Mouse (Mus musculus) embryonic facial prominence, embryonic 11.5 days (tissue): ENCODE measurements around the gene Map6. TPM values are rescaled to one million over a fixed set of nuclear protein-coding genes. Genes with fewer than 3 reads are reported as not detected.

Experiments used
- ATAC-seq: fragments of 200-750 bp; cut with Nextera tagmentation; replicated peaks from 2 replicates; pipeline ENCODE4 v1.8.0; 2017; ENCODE audit warnings: low read depth; ENCODE audit not compliant: insufficient number of reproducible peaks, low FRiP score, low TSS enrichment
- DNase-seq: peaks from one replicate; pipeline ENCODE4 v3.0.0-alpha.2; 2015; ENCODE audit warnings: low spot score
- H3K27ac ChIP-seq: fragments of 300-500 bp; sonication (generic); replicated peaks from 2 replicates; pipeline ENCODE4 v1.5.1; 2014; ENCODE audit warnings: mild to moderate bottlenecking, low read depth, low read length, control low read depth
- H3K27me3 ChIP-seq: fragments of 300-500 bp; sonication (generic); 2 replicates; pipeline ENCODE4 v1.6.1; 2014; ENCODE audit warnings: mild to moderate bottlenecking, low read length, moderate library complexity, mixed read lengths; ENCODE audit not compliant: control insufficient read depth, insufficient read depth
- H3K36me3 ChIP-seq: fragments of 300-500 bp; sonication (generic); replicated peaks from 2 replicates; pipeline ENCODE4 v1.6.1; 2014; ENCODE audit warnings: low read depth, mild to moderate bottlenecking, low read length, moderate library complexity, mixed read lengths; ENCODE audit not compliant: control insufficient read depth, insufficient read depth
- H3K4me1 ChIP-seq: fragments of 300-500 bp; sonication (generic); 2 replicates; pipeline ENCODE4 v1.6.1; 2014; ENCODE audit warnings: low read length, mixed read lengths; ENCODE audit not compliant: control insufficient read depth, insufficient read depth
- H3K4me2 ChIP-seq: fragments of 300-500 bp; sonication (generic); 2 replicates; pipeline ENCODE4 v1.6.1; 2014; ENCODE audit warnings: low read depth, mild to moderate bottlenecking, control low read depth, low read length, moderate library complexity
- H3K4me3 ChIP-seq: fragments of 300-500 bp; sonication (generic); 2 replicates; pipeline ENCODE4 v1.5.1; 2014; ENCODE audit warnings: low read depth, low read length, control low read depth
- H3K9ac ChIP-seq: fragments of 300-500 bp; sonication (generic); replicated peaks from 2 replicates; pipeline ENCODE4 v1.6.1; 2014; ENCODE audit warnings: mild to moderate bottlenecking, control low read depth, low read length
- H3K9me3 ChIP-seq: fragments of 300-500 bp; sonication (generic); replicated peaks from 2 replicates; pipeline ENCODE4 v1.6.1; 2016; ENCODE audit warnings: mild to moderate bottlenecking, low read length, inconsistent platforms, mixed read lengths; ENCODE audit not compliant: control insufficient read depth
- WGBS: fragments of 180-500 bp; shearing (Covaris S2); extraction: QIAGEN DNeasy Blood & Tissue Kit; methylation state at CpG from one replicate; pipeline ENCODE4 v1.1.7; 2014; 5-methylcytosine and 5-hydroxymethylcytosine counted together
- polyA plus RNA-seq: library from polyadenylated mRNA; unstranded; fragments of >200 nt; fragmentation: Nextera tagmentation; extraction: Ambion mirVana; gene quantifications from 2 replicates; pipeline ENCODE4 v1.2.1, GENCODE M21; 2014

Gene Map6
- polyA plus RNA-seq, 1 experiment from 2014 or later: 8.9 TPM

DNA sequence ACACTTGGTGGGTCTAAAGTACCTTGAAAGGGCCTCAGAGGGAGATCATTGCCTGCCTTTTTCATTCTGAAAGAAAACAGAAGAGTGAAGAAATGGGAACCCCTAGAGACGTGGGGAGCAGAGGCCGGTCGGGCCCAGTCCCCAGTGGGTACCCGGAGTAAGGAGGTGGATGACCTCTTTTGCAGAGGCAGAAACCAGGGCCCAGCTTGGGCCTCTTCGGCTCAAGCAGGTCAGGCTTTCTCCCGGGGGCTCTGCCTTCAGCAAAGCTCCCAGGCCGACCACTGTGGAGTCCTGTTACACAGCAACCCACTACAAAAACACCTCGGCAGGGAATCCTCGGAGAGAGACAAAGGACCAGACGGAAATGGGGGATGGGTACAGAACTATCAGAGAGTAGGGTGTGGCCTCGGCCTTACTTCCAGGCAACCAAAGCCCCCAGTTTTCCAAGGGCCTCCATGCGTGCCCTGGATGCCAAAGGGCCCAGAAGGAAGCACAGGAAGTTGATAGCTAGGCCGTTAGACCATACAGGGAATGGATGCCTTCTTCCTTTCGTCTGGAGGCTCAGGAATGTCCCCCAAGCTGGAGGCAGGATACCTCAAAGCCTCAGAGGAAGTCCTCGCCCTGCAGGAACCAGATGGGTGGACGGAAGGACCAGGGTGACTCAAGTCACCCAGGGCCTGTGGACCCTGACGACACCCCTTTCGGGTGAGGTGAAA is 84.7 kb downstream of the Map6 start:
- Histone ChIP-seq H3K9me3 (no peaks in the 10 kb centered on the region), H3K27ac (peak overlapping the region; percentile 88), H3K36me3 (peaks cover 22% of the 10 kb centered on the region), H3K4me1 (peaks cover 25% of the 10 kb centered on the region), H3K27me3 (no peaks in the 10 kb centered on the region), H3K4me3 (peak overlapping the region; percentile 69), H3K4me2 (peak overlapping the region; percentile 87), H3K9ac (peak overlapping the region; percentile 90)
- 0% methylated on average over 18 of the region's 18 CpGs for WGBS
- DNase-seq (peak; percentile 86), ATAC-seq (0 out of 2 replicates have a peak, but pooled peaks have one; percentile 10)

DNA sequence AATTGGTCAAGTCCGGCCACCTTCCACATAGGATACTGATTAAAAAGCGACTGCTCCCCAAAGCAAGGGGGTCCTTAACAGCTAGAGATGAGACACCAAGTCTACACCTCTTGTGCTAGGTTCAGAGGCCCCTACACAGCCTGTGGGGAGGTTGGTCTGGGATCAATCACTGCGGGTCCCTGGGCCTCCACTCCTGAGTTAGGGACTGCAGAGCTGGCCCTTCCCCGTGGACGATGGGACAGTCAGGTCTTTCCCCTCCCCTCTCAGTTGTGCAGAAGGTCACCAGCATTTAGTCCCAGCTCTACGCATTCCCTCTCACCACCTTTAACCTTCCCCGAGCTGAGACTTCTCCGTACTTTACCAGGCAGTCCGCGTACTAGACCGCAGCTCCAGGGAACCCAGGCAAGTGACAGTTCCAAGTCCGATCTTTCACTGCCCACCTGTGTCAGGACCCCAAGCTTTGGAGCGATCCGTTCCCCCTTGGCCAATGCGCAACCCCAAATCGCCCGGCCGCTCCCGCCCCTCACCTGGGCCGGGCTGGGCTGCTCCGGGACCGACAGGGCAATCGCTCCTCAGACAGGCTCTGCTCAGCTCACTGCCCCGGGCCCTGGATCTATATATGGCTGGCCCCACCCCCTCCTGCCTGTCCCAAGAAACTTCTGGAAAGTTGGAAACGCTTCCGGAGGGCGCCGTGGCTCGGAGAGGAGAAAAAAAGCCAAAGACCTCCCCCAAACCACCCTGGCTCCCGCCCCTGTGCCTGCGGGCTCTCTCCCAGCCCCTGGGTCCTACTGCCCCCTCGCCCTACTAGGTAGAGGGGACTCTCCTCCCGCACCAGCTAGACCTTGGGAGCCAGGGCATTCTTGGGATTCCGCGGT is 85.5 kb downstream of the Map6 start, which contains the start of gene Serpinh1:
Gene Serpinh1 (minus strand): TSS at position 714 of the 875 bp plus-strand sequence.
- Histone ChIP-seq H3K4me2 (peak within 1 kb of the TSS; percentile 87), H3K27me3 (no peaks in the 10 kb centered on the region), H3K9me3 (no peaks in the 10 kb centered on the region), H3K36me3 (peaks cover 16% of the 10 kb centered on the region), H3K4me1 (peaks cover 30% of the 10 kb centered on the region), H3K9ac (peak within 1 kb of the TSS; percentile 90), H3K4me3 (peak within 1 kb of the TSS; percentile 69), H3K27ac (peak within 1 kb of the TSS; percentile 88)
- under 1% methylated on average over 35 of the region's 35 CpGs for WGBS
- peak; percentile 81 for ATAC-seq
- DNase-seq: peak; percentile 94

DNA sequence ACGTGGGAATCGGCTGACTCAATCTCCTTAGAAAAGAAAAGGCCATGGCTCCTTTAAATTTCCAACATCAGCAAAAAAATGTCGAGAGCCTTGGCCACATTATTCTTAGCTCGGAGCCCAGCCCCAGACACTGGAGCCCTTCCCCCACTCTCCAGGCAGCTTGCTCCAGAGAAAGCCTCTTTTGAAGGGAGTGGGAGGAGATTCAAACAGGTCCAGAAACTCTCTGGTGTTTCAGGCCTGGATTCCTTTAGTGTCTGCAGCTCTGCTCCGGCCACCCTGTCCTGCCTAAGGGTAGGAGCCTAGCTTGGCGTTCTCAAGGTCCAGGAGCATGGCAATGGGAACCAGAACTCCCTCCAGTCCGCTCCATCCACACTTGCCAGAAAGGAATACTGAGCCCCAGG is 88.5 kb downstream of the Map6 start:
- Histone ChIP-seq H3K4me1 (peaks cover 25% of the 10 kb centered on the region), H3K9ac (peak overlapping the region; percentile 65), H3K4me2 (peak overlapping the region; percentile 36), H3K9me3 (no peaks in the 10 kb centered on the region), H3K27ac (peak overlapping the region; percentile 97), H3K36me3 (no peaks in the 10 kb centered on the region), H3K27me3 (no peaks in the 10 kb centered on the region), H3K4me3 (no peak overlapping the region)
- DNase-seq (peak; percentile 94), ATAC-seq (no peak)
- 3% methylated on average over 7 of the region's 7 CpGs for WGBS

DNA sequence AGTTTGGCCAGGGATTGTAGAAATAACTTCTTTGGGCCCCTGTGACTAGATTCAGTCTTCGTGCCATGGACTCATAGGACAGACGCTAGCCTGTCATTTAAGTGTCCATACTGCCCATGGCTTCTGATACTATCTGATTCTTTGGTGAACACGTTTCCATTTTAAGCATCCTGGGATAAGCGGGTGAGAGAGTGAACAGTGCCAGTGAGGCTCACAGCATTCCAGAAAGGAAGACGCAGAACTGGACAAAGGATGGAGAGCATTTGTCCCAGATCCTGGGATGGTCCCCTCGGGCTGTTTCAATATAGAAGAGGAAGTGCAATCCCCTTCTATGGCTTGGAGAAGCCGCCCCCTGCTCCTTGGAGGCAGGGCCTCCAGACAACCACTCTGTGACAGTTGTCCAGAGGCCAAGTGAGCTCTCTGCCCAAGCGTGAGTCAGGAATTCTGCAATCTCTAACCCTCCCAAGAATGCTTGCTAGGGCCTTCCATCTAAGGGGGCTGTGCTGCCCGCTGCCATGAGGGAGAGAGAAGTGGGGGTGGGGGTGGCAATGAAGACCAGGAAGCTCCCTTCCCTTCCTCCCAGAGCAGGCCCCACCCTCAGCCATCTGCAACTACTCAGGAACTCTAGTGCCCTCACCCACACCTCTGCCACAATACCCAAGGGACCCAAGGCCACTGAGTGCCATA is 89.1 kb downstream of the Map6 start:
- H3K27ac ChIP-seq: peak overlapping the region; percentile 97
- 20% methylated on average over 9 of the region's 9 CpGs for WGBS
- DNase-seq: peak; percentile 33
- peak overlapping the region; percentile 36; the same call in 1 of the 2 replicates for H3K4me2 ChIP-seq
- no peak overlapping the region for H3K4me3 ChIP-seq
- no peaks in the 10 kb centered on the region for H3K27me3 ChIP-seq
- H3K9me3 ChIP-seq: no peaks in the 10 kb centered on the region
- peak overlapping the region; percentile 65 for H3K9ac ChIP-seq
- H3K36me3 ChIP-seq: no peaks in the 10 kb centered on the region
- H3K4me1 ChIP-seq: peaks cover 28% of the 10 kb centered on the region
- ATAC-seq: no peak

DNA sequence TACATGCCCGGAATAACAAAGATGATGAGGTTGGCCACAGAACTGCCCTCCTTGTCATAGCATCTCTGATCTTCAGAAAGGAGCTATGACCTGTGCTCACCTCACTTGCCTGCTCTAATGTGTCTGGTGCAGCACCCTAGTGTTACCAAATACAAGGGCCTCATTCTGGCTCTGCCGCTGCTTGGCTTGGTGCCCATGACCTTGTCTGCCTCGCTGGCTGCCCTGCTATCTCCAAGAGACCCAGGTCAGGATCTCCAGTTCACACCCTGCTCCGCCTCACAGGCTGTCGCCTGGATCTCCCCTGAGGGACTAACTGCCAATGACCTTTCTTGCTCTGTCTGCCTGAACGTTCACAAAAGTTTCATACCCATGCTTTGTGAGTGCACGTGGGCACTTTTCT is 90.0 kb downstream of the Map6 start:
- H3K36me3 ChIP-seq: no peaks in the 10 kb centered on the region
- H3K4me2 ChIP-seq: no peak overlapping the region
- H3K4me3 ChIP-seq: no peak overlapping the region
- ATAC-seq: no peak
- H3K27ac ChIP-seq: peak overlapping the region; percentile 97; the same call in 1 of the 2 replicates
- no peaks in the 10 kb centered on the region for H3K9me3 ChIP-seq
- H3K9ac ChIP-seq: no peak overlapping the region
- 65% methylated on average over 7 of the region's 7 CpGs for WGBS
- H3K4me1 ChIP-seq: peaks cover 28% of the 10 kb centered on the region
- no peak for DNase-seq
- no peaks in the 10 kb centered on the region for H3K27me3 ChIP-seq

DNA sequence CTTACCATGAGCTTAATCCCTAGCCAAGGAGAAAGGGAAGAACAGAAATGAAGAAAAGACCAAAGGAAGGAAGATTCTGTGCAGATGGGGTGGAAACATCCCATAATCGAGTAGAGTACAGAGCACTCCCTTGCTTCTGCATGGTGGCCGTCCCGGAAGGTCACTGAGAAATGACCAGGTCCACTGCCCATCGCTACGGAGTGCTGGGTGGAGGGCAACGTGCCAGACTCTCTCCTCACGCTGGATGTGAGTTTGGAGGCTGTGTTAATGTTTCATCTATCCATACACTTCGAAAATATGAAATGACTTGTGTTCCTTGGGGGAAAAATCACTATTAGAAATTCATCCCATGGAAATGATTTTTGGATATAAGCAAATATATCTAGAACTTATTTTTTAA is 91.1 kb downstream of the Map6 start:
- H3K36me3 ChIP-seq: no peaks in the 10 kb centered on the region
- ATAC-seq (no peak), DNase-seq (no peak)
- no peak overlapping the region for H3K4me2 ChIP-seq
- no peak overlapping the region for H3K9ac ChIP-seq
- H3K4me3 ChIP-seq: no peak overlapping the region
- no peak overlapping the region for H3K27ac ChIP-seq
- WGBS: 90% methylated on average over 8 of the region's 8 CpGs
- H3K9me3 ChIP-seq: no peaks in the 10 kb centered on the region
- peaks cover 28% of the 10 kb centered on the region for H3K4me1 ChIP-seq
- no peaks in the 10 kb centered on the region for H3K27me3 ChIP-seq

DNA sequence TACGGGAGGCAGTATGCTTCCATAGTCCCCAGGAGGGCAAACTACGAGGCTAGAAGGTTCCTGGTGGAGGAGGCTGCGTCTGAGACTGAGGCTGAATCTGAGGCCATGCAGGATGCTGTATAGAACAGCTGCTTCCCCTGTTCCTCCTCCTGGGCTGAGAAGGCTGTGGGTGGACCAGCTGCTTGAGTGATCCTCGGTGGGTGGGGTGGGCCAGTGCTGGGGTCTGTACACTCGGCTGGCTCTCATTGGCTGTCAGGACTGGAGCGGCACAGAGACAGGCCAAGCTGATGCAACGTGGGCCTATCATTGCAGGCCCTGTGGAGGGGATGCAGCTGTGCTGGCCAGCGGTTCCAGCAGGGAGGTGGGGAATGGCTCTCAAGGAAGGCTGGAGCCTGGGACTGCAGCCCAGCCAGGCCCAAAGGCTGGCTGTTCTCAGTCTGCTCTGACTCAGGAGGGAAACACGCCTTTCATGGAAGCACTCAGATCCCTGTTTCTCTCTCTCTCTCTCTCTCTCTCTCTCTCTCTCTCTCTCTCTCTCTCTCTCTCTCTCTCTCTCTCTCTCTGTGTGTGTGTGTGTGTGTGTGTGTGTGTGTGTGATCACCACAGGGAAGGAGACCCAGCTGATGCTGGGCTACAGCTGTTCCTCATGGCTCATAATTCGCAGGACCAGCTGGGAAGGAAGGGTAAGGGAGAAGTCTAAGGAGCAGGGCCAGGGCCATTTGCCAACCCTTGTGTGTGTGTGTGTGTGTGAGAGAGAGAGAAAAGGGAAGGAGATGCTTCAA is 93.0 kb downstream of the Map6 start:
- Histone ChIP-seq H3K4me3 (no peak overlapping the region), H3K36me3 (no peaks in the 10 kb centered on the region), H3K27me3 (no peaks in the 10 kb centered on the region), H3K9me3 (no peaks in the 10 kb centered on the region), H3K27ac (peak overlapping the region; percentile 81), H3K4me1 (peaks cover 26% of the 10 kb centered on the region), H3K4me2 (no peak overlapping the region; the same call in none of the 2 replicates), H3K9ac (peak overlapping the region; percentile 56)
- ATAC-seq: peak; percentile 97
- DNase-seq: peak; percentile 95
- WGBS: 4% methylated on average over 10 of the region's 10 CpGs
